Mouse (Mus musculus) hematopoietic stem cell, adult 5-6 weeks (primary cell): ENCODE results near the gene Dnase1l1. TPM values are rescaled to one million over a fixed set of nuclear protein-coding genes. Genes with fewer than 3 reads are reported as not detected.

Experiments used
- ATAC-seq, 2 experiments: fragments of 125-278 bp in 1 of 2; replicated peaks in 1 of 2; 2 replicates each; pipeline ENCODE4 v1.8.0; 2016 to 2017; ENCODE audit warnings: inconsistent platforms in 2 of 2, mild to moderate bottlenecking in 2 of 2, moderate number of reproducible peaks in 2 of 2, low read depth in 1 of 2, moderate TSS enrichment in 1 of 2; ENCODE audit not compliant: low FRiP score in 2 of 2, poor library complexity in 2 of 2, severe bottlenecking in 2 of 2, insufficient read depth in 1 of 2, low TSS enrichment in 1 of 2
- total RNA-seq: library from RNA; stranded (forward); fragments of 172-1452, 232-1000 nt; gene quantifications from 2 replicates; pipeline ENCODE4 v1.2.3, GENCODE M21; 2017

The Dnase1l1 gene
- total RNA-seq, 1 experiment from 2014 or later, result 28.7 TPM

DNA sequence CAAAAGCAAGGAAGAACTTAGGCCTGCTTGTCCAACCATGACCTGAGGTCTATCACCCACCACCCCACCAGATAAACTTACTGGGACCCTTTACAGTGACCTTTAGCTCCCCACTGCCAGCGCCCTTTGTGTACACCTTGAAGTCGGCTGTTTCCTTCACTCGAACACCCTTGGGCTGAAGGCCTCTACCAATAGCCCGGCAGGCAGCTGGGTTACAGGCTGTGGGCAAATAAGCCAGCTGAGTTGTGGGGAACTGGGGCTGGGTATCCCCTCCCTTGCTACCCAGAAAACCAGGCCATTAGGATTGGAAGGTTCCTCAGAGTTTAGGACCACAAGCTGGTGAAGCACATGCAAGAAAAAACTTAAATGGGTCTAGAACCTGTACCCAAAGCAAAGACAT is 41.8 kb downstream of the Dnase1l1 start:
- ATAC-seq, result no peak

DNA sequence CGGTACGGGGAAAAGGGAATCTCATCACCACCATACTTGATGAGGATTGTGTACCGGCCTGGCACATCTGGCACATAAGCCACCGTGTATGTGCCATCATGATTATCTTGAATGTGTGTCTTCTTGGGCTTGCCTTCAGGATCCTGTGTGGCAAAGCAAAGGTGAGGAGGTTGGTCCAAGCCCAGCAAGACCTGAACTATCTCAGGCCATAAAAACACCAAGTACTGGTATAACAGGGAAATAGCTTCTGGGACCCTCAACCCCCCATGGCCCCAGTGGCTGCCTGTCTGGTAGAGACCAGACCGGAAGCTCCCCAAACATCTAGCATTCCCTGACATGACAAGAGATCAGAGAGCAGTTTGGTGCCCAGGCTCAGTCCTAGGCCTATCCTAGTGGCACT is 48.9 kb downstream of the Dnase1l1 start:
- ATAC-seq, result no peak

DNA sequence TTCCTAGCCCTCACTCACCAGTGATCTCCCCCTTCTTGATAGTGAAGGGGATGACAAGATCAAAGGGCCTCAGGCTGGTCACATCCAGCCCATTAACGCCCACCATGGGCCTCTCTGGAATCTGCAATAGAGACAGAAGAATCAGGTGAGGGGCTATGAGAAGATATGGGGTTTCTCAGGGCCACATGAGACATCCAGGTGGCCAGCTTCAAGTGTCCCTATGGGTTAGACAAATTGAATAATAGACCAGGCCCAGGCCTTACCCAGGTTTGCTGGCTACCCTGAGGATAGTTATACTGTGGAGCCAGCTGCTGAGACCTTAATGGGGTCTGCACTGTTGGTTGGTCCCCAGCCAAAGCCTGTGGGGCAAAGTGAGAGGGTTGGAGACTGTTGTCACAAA is 52.1 kb downstream of the Dnase1l1 start:
- no peak for ATAC-seq

Other genes starting within 250 kb of the Dnase1l1 start
- not detected in 2 replicates for gene Opn1mw, start 154.9 kb downstream of the Dnase1l1 start, total RNA-seq
- 20.2 and 31.3 TPM in 2 replicates for gene Mecp2, start 147.0 kb downstream of the Dnase1l1 start, total RNA-seq
- gene Tex28, start 114.5 kb downstream of the Dnase1l1 start, total RNA-seq, result not detected in 2 replicates
- gene Tktl1, start 105.1 kb downstream of the Dnase1l1 start, total RNA-seq, result 0.50 and 0.56 TPM in 2 replicates
- gene Flna, start 32.5 kb downstream of the Dnase1l1 start, total RNA-seq, result 446 and 476 TPM in 2 replicates
- gene Emd, start 27.6 kb downstream of the Dnase1l1 start, total RNA-seq, result 83.7 and 99.9 TPM in 2 replicates
- 1,106 and 1,575 TPM in 2 replicates for gene Rpl10, start 11.5 kb downstream of the Dnase1l1 start, total RNA-seq
- 29.6 and 50.0 TPM in 2 replicates for gene Taz, start 425 bp downstream of the Dnase1l1 start, total RNA-seq
- gene Atp6ap1, start 14.8 kb upstream of the Dnase1l1 start, total RNA-seq, result 156 and 166 TPM in 2 replicates
- gene Gdi1, start 22.7 kb upstream of the Dnase1l1 start, total RNA-seq, result 34.8 and 61.8 TPM in 2 replicates
- gene Fam50a, start 30.7 kb upstream of the Dnase1l1 start, total RNA-seq, result 36.0 and 53.9 TPM in 2 replicates
- gene Plxna3, start 46.7 kb upstream of the Dnase1l1 start, total RNA-seq, result 6.0 and 6.2 TPM in 2 replicates
- 19.5 and 34.1 TPM in 2 replicates for gene Lage3, start 71.3 kb upstream of the Dnase1l1 start, total RNA-seq
- gene Ubl4a, start 90.9 kb upstream of the Dnase1l1 start, total RNA-seq, result 20.8 and 25.7 TPM in 2 replicates
- 9.7 and 11.3 TPM in 2 replicates for gene Slc10a3, start 91.0 kb upstream of the Dnase1l1 start, total RNA-seq
- 12.6 and 15.8 TPM in 2 replicates for gene Fam3a, start 110.9 kb upstream of the Dnase1l1 start, total RNA-seq
- gene Ikbkg, start 111.0 kb upstream of the Dnase1l1 start, total RNA-seq, result 40.7 and 50.7 TPM in 2 replicates
- gene G6pdx, start 146.9 kb upstream of the Dnase1l1 start, total RNA-seq, result 54.5 and 63.1 TPM in 2 replicates
- gene Gm6880, start 199.1 kb upstream of the Dnase1l1 start, total RNA-seq, result not detected in 2 replicates